Mouse (Mus musculus) lung, adult 2 months (tissue): ENCODE results near the gene Nectin3.

Source experiments
- CTCF ChIP-seq: fragments of 200-500 bp; IDR thresholded peaks from 2 replicates; pipeline ENCODE4 v1.5.1; 2011; ENCODE audit warnings: mild to moderate bottlenecking, low read length, control low read depth; ENCODE audit not compliant: insufficient read depth
- POLR2A ChIP-seq: fragments of 200-500 bp; IDR thresholded peaks from 2 replicates; pipeline ENCODE4 v1.6.1; 2011; ENCODE audit warnings: low read depth, mild to moderate bottlenecking, control low read depth, low read length, borderline replicate concordance; ENCODE audit errors: extremely low read depth

DNA sequence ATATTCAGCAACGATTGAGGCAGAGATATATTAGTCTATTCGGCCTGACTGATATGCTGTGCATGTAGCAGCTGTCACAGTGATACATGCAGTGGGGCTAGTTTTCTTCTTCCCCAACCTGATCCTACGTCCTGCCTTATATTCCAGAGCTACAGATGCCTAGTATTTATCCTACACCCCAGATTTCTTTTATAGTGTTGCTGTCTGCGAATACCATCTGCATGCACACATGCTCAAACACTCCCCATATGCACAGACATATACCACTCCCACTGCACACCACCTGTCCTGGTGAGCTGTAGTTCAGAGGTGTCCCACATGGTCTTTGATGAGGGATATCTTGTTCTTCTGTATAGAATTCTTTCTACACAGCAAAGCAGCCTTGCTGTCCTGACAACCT, 115.0 kb downstream of the Nectin3 start:
- TF ChIP-seq POLR2A (no peak), CTCF (no peak)
